Mouse (Mus musculus): ENCODE results near the gene Uqcrq. TPM values are rescaled to one million over a fixed set of nuclear protein-coding genes. Genes with fewer than 3 reads are reported as not detected.

The Uqcrq gene
- 797 and 823 TPM in 2 replicates for polyA plus RNA-seq (2015; fragmentation: Nextera tagmentation; extraction: Ambion mirVana)

GRCm38 (mm10) chr11:53430670-53431346 is at the start of gene Uqcrq, which contains the start of gene Gdf9:
Uqcrq (minus strand) TSS chr11:53430831.
Gdf9 (plus strand) TSS chr11:53431023.
- peak within 1 kb of the TSS; percentile 75 for H3K4me2 ChIP-seq
- peaks cover 17% of the 10 kb centered on the region for H3K4me1 ChIP-seq (replicated peaks)
- peaks cover 11% of the 10 kb centered on the region for H3K36me3 ChIP-seq
- H3K9ac ChIP-seq = peak within 1 kb of the TSS; percentile 74
- peak within 1 kb of the TSS; percentile 83 for H3K4me3 ChIP-seq
- ATAC-seq (ENCODE audit: low FRiP score, low read depth) = peak; percentile 98
- WGBS = under 1% methylated on average over 44 of the region's 44 CpGs
- no peaks in the 10 kb centered on the region for H3K27me3 ChIP-seq
- no peaks in the 10 kb centered on the region for H3K9me3 ChIP-seq
- peak within 1 kb of the TSS; percentile 86 for H3K27ac ChIP-seq (replicated peaks)

GRCm38 (mm10) chr11:53479783-53480301 is 49.2 kb upstream of the Uqcrq start, which contains the start of the genes Gm9945 and Sowaha:
Gm9945 (plus strand) TSS chr11:53480166.
Sowaha (minus strand) TSS chr11:53480274.
- Histone ChIP-seq H3K9ac (peak within 1 kb of the TSS; percentile 39), H3K9me3 (no peaks in the 10 kb centered on the region), H3K4me1 (replicated peaks) (peaks cover 28% of the 10 kb centered on the region), H3K4me3 (peak within 1 kb of the TSS; percentile 46), H3K27ac (replicated peaks) (no peak within 1 kb of the TSS), H3K36me3 (no peaks in the 10 kb centered on the region), H3K27me3 (peaks cover 68% of the 10 kb centered on the region), H3K4me2 (peak within 1 kb of the TSS; percentile 71)
- peak; percentile 71 for ATAC-seq (ENCODE audit: low FRiP score, low read depth)
- 2% methylated on average over 40 of the region's 40 CpGs for WGBS

- Histone ChIP-seq H3K9me3 (no peaks in the 10 kb centered on the region), H3K9ac (peak overlapping the region; percentile 39), H3K4me1 (replicated peaks) (peaks cover 28% of the 10 kb centered on the region), H3K4me3 (peak overlapping the region; percentile 46), H3K4me2 (peak overlapping the region; percentile 71), H3K27me3 (peaks cover 73% of the 10 kb centered on the region), H3K36me3 (no peaks in the 10 kb centered on the region), H3K27ac (replicated peaks) (no peak overlapping the region)
- 1% methylated on average over 62 of the region's 62 CpGs for WGBS
- 0 out of 2 replicates have a peak, but pooled peaks have one; percentile 12 for ATAC-seq (ENCODE audit: low FRiP score, low read depth)
Measured at GRCm38 (mm10) chr11:53479171-53479782, 48.6 kb upstream of the Uqcrq start.

- H3K9ac ChIP-seq = peak overlapping the region; percentile 28
- no peaks in the 10 kb centered on the region for H3K9me3 ChIP-seq
- H3K4me1 ChIP-seq (replicated peaks) = peaks cover 28% of the 10 kb centered on the region
- H3K4me3 ChIP-seq = peak overlapping the region; percentile 46
- H3K4me2 ChIP-seq = peak overlapping the region; percentile 71
- H3K27me3 ChIP-seq = peaks cover 77% of the 10 kb centered on the region
- H3K27ac ChIP-seq (replicated peaks) = no peak overlapping the region
- 7% methylated on average over 79 of the region's 79 CpGs for WGBS
- ATAC-seq (ENCODE audit: low FRiP score, low read depth) = peak; percentile 32; the same call in 1 of the 2 replicates
- no peaks in the 10 kb centered on the region for H3K36me3 ChIP-seq
Measured at GRCm38 (mm10) chr11:53478383-53479170, 47.9 kb upstream of the Uqcrq start.

- H3K4me3 ChIP-seq = no peak overlapping the region; the same call in 1 of the 2 replicates
- WGBS = 44% methylated on average over 7 of the region's 7 CpGs
Measured at GRCm38 (mm10) chr11:53477833-53478232, 47.2 kb upstream of the Uqcrq start.

GRCm38 (mm10) chr11:53475620-53476019 is 45.0 kb upstream of the Uqcrq start:
- 0 out of 2 replicates have a peak overlapping the region, but pooled peaks have one; percentile 4 for H3K27ac ChIP-seq (replicated peaks)
- no peak overlapping the region for H3K4me3 ChIP-seq
- H3K27me3 ChIP-seq = peaks cover 64% of the 10 kb centered on the region
- ATAC-seq (ENCODE audit: low FRiP score, low read depth) = no peak
- H3K36me3 ChIP-seq = no peaks in the 10 kb centered on the region
- WGBS = 13% methylated on average over 8 of the region's 8 CpGs
- peaks cover 31% of the 10 kb centered on the region for H3K4me1 ChIP-seq (replicated peaks)
- H3K9me3 ChIP-seq = no peaks in the 10 kb centered on the region
- H3K4me2 ChIP-seq = peak overlapping the region; percentile 42
- no peak overlapping the region for H3K9ac ChIP-seq

More at GRCm38 (mm10) chr11:53477833-53478232, 47.2 kb upstream of the Uqcrq start:
- Histone ChIP-seq H3K4me1 (replicated peaks) (peaks cover 28% of the 10 kb centered on the region), H3K27me3 (peaks cover 76% of the 10 kb centered on the region), H3K36me3 (no peaks in the 10 kb centered on the region), H3K27ac (replicated peaks) (no peak overlapping the region), H3K4me2 (no peak overlapping the region), H3K9me3 (no peaks in the 10 kb centered on the region), H3K9ac (no peak overlapping the region)
- no peak for ATAC-seq (ENCODE audit: low FRiP score, low read depth)

- Histone ChIP-seq H3K4me3 (no peak overlapping the region), H3K36me3 (no peaks in the 10 kb centered on the region), H3K4me1 (replicated peaks) (peaks cover 21% of the 10 kb centered on the region), H3K27ac (replicated peaks) (no peak overlapping the region), H3K9ac (no peak overlapping the region), H3K9me3 (no peaks in the 10 kb centered on the region), H3K4me2 (no peak overlapping the region), H3K27me3 (peaks cover 36% of the 10 kb centered on the region)
- 83% methylated on average over 3 of the region's 3 CpGs for WGBS
- ATAC-seq (ENCODE audit: low FRiP score, low read depth) = no peak
Measured at GRCm38 (mm10) chr11:53472709-53473108, 42.1 kb upstream of the Uqcrq start.

GRCm38 (mm10) chr11:53469968-53470695 is 39.5 kb upstream of the Uqcrq start, which contains the start of gene Gm9837:
Gm9837 (minus strand) TSS chr11:53470479.
- no peaks in the 10 kb centered on the region for H3K36me3 ChIP-seq
- ATAC-seq (ENCODE audit: low FRiP score, low read depth) = peak; percentile 81
- H3K4me2 ChIP-seq = peak within 1 kb of the TSS; percentile 55
- H3K9ac ChIP-seq = 0 out of 2 replicates have a peak within 1 kb of the TSS, but pooled peaks have one; percentile 29
- no peaks in the 10 kb centered on the region for H3K9me3 ChIP-seq
- H3K27me3 ChIP-seq = peaks cover 35% of the 10 kb centered on the region
- peaks cover 18% of the 10 kb centered on the region for H3K4me1 ChIP-seq (replicated peaks)
- H3K4me3 ChIP-seq = peak within 1 kb of the TSS; percentile 21
- WGBS = 2% methylated on average over 29 of the region's 29 CpGs
- H3K27ac ChIP-seq (replicated peaks) = peak within 1 kb of the TSS; percentile 55

GRCm38 (mm10) chr11:53469294-53469967 is 38.8 kb upstream of the Uqcrq start:
- ATAC-seq (ENCODE audit: low FRiP score, low read depth) = no peak
- peak overlapping the region; percentile 55 for H3K4me2 ChIP-seq
- no peak overlapping the region for H3K27ac ChIP-seq (replicated peaks)
- no peak overlapping the region for H3K9ac ChIP-seq
- no peaks in the 10 kb centered on the region for H3K36me3 ChIP-seq
- H3K9me3 ChIP-seq = no peaks in the 10 kb centered on the region
- 31% methylated on average over 16 of the region's 16 CpGs for WGBS
- H3K4me3 ChIP-seq = no peak overlapping the region
- peaks cover 18% of the 10 kb centered on the region for H3K4me1 ChIP-seq (replicated peaks)
- H3K27me3 ChIP-seq = peaks cover 37% of the 10 kb centered on the region

- Histone ChIP-seq H3K4me2 (peak overlapping the region; percentile 59), H3K9me3 (no peaks in the 10 kb centered on the region), H3K27ac (replicated peaks) (no peak overlapping the region), H3K9ac (peak overlapping the region; percentile 31; the same call in 1 of the 2 replicates), H3K36me3 (no peaks in the 10 kb centered on the region), H3K27me3 (peaks cover 55% of the 10 kb centered on the region), H3K4me3 (peak overlapping the region; percentile 33), H3K4me1 (replicated peaks) (peaks cover 30% of the 10 kb centered on the region)
- peak; percentile 53 for ATAC-seq (ENCODE audit: low FRiP score, low read depth)
- 6% methylated on average over 39 of the region's 40 CpGs for WGBS
Measured at GRCm38 (mm10) chr11:53466231-53466971, 35.8 kb upstream of the Uqcrq start.
